Mouse (Mus musculus): Measurements from ENCODE around the gene Dirc2.

GRCm38 (mm10) chr16:35768785-35769642, at the start of gene Dirc2:
- TF ChIP-seq POLR2A (IDR thresholded peaks at IDR 0.05; ENCODE audit: borderline replicate concordance, extremely low read depth, insufficient read depth, insufficient read length, poor library complexity, severe bottlenecking) = peak; percentile 85
- TF ChIP-seq CTCF (IDR thresholded peaks at IDR 0.05; ENCODE audit: borderline replicate concordance, extremely low read depth, insufficient read depth, insufficient read length) = no peak

All from brain, embryonic 14.5 days (tissue).